Mouse (Mus musculus) stomach, embryonic 16.5 days (tissue): ENCODE measurements around the gene Ppp1r13b. TPM values are rescaled to one million over a fixed set of nuclear protein-coding genes. Genes with fewer than 3 reads are reported as not detected.

Experiments used
- ATAC-seq: fragments of 200-750 bp; cut with Nextera tagmentation; 2 replicates; pipeline ENCODE4 v1.8.0; 2017; ENCODE audit warnings: moderate number of reproducible peaks, moderate TSS enrichment; ENCODE audit not compliant: insufficient read depth, low FRiP score
- H3K27ac ChIP-seq: fragments of 300-500 bp; sonication (generic); 2 replicates; pipeline ENCODE4 v1.5.1; 2014; ENCODE audit warnings: low read length
- H3K27me3 ChIP-seq: fragments of 300-500 bp; sonication (generic); 2 replicates; pipeline ENCODE4 v1.6.1; 2014; ENCODE audit warnings: low read length, control low read depth, mixed read lengths; ENCODE audit not compliant: control insufficient read depth, insufficient read depth
- H3K36me3 ChIP-seq: fragments of 300-500 bp; sonication (generic); 2 replicates; pipeline ENCODE4 v1.6.1; 2014; ENCODE audit warnings: low read length; ENCODE audit not compliant: control insufficient read depth, insufficient read depth
- H3K4me1 ChIP-seq: fragments of 300-500 bp; sonication (generic); 2 replicates; pipeline ENCODE4 v1.6.1; 2014; ENCODE audit warnings: low read length, control low read depth, mixed read lengths; ENCODE audit not compliant: control insufficient read depth, insufficient read depth
- H3K4me2 ChIP-seq: fragments of 300-500 bp; sonication (generic); 2 replicates; pipeline ENCODE4 v1.6.1; 2014; ENCODE audit warnings: low read depth, low read length, mixed read lengths
- H3K4me3 ChIP-seq: fragments of 300-500 bp; sonication (generic); replicated peaks from 2 replicates; pipeline ENCODE4 v1.5.1; 2014; ENCODE audit warnings: mild to moderate bottlenecking, low read length
- H3K9ac ChIP-seq: fragments of 300-500 bp; sonication (generic); 2 replicates; pipeline ENCODE4 v1.6.1; 2014; ENCODE audit warnings: low read length
- H3K9me3 ChIP-seq: fragments of 300-500 bp; sonication (generic); replicated peaks from 2 replicates; pipeline ENCODE4 v1.6.1; 2016; ENCODE audit warnings: low read length, control low read depth; ENCODE audit not compliant: control insufficient read depth
- WGBS: fragments of 180-500 bp; shearing (Covaris S2); extraction: QIAGEN DNeasy Blood & Tissue Kit; methylation state at CpG from one replicate; pipeline ENCODE4 v1.1.7; 2014; 5-methylcytosine and 5-hydroxymethylcytosine counted together
- polyA plus RNA-seq: library from polyadenylated mRNA; unstranded; fragments of >200 nt; fragmentation: Nextera tagmentation; extraction: Ambion mirVana; gene quantifications from 2 replicates; pipeline ENCODE4 v1.2.1, GENCODE M21; 2015

The Ppp1r13b gene
- polyA plus RNA-seq, 1 experiment from 2014 or later, result 8.3 TPM

- no peaks in the 10 kb centered on the region for H3K36me3 ChIP-seq
- 46% methylated on average over 13 of the region's 13 CpGs for WGBS
- H3K27ac ChIP-seq, result peak overlapping the region; percentile 69
- peak overlapping the region; percentile 65 for H3K4me2 ChIP-seq
- no peak for ATAC-seq
- H3K27me3 ChIP-seq, result no peaks in the 10 kb centered on the region
- H3K9me3 ChIP-seq, result no peaks in the 10 kb centered on the region
- H3K4me1 ChIP-seq, result peaks cover 56% of the 10 kb centered on the region
- H3K9ac ChIP-seq, result peak overlapping the region; percentile 32
- peak overlapping the region; percentile 18 for H3K4me3 ChIP-seq
Measured at GRCm38 (mm10) chr12:111816528-111816927, 91.4 kb downstream of the Ppp1r13b start.

- 23% methylated on average over 19 of the region's 19 CpGs for WGBS
Measured at GRCm38 (mm10) chr12:111814769-111815762, 92.8 kb downstream of the Ppp1r13b start.

GRCm38 (mm10) chr12:111813766-111814617, 93.9 kb downstream of the Ppp1r13b start, which contains the start of the genes Xrcc3 and Zfyve21:
Gene Xrcc3, minus strand, starts transcription at chr12:111813873.
Gene Zfyve21, plus strand, starts transcription at chr12:111814170.
- no peaks in the 10 kb centered on the region for H3K36me3 ChIP-seq
- no peaks in the 10 kb centered on the region for H3K9me3 ChIP-seq
- peak within 1 kb of the TSS; percentile 90 for H3K9ac ChIP-seq
- H3K4me3 ChIP-seq, result peak within 1 kb of the TSS; percentile 86
- no peaks in the 10 kb centered on the region for H3K27me3 ChIP-seq
- ATAC-seq, result peak; percentile 97
- under 1% methylated on average over 87 of the region's 87 CpGs for WGBS
- H3K4me1 ChIP-seq, result peaks cover 60% of the 10 kb centered on the region
- peak within 1 kb of the TSS; percentile 81 for H3K4me2 ChIP-seq
- peak within 1 kb of the TSS; percentile 96 for H3K27ac ChIP-seq

More at GRCm38 (mm10) chr12:111814769-111815762, 92.8 kb downstream of the Ppp1r13b start:
- H3K4me2 ChIP-seq, result peak overlapping the region; percentile 65
- peak overlapping the region; percentile 90 for H3K9ac ChIP-seq
- H3K9me3 ChIP-seq, result no peaks in the 10 kb centered on the region
- peak overlapping the region; percentile 86 for H3K4me3 ChIP-seq
- peak overlapping the region; percentile 96 for H3K27ac ChIP-seq
- no peaks in the 10 kb centered on the region for H3K36me3 ChIP-seq
- no peak for ATAC-seq
- H3K27me3 ChIP-seq, result no peaks in the 10 kb centered on the region
- peaks cover 58% of the 10 kb centered on the region for H3K4me1 ChIP-seq

GRCm38 (mm10) chr12:111813111-111813765, 94.7 kb downstream of the Ppp1r13b start:
- 4% methylated on average over 27 of the region's 27 CpGs for WGBS
- Histone ChIP-seq H3K27me3 (no peaks in the 10 kb centered on the region), H3K27ac (peak overlapping the region; percentile 41), H3K4me1 (peaks cover 54% of the 10 kb centered on the region), H3K4me2 (peak overlapping the region; percentile 81), H3K9ac (peak overlapping the region; percentile 69), H3K4me3 (peak overlapping the region; percentile 74), H3K9me3 (no peaks in the 10 kb centered on the region), H3K36me3 (no peaks in the 10 kb centered on the region; the same call in 1 of the 2 replicates)
- no peak for ATAC-seq

GRCm38 (mm10) chr12:111812611-111813010, 95.3 kb downstream of the Ppp1r13b start:
- Histone ChIP-seq H3K9ac (peak overlapping the region; percentile 69), H3K9me3 (no peaks in the 10 kb centered on the region), H3K4me3 (peak overlapping the region; percentile 74), H3K4me1 (peaks cover 49% of the 10 kb centered on the region), H3K27me3 (no peaks in the 10 kb centered on the region), H3K36me3 (peaks cover 4% of the 10 kb centered on the region; the same call in 1 of the 2 replicates), H3K27ac (no peak overlapping the region), H3K4me2 (peak overlapping the region; percentile 81)
- ATAC-seq, result no peak
- WGBS, result 62% methylated on average over 12 of the region's 12 CpGs

- H3K27ac ChIP-seq, result no peak overlapping the region
- no peaks in the 10 kb centered on the region for H3K27me3 ChIP-seq
- no peak overlapping the region for H3K4me3 ChIP-seq
- ATAC-seq, result no peak
- no peak overlapping the region for H3K4me2 ChIP-seq
- H3K9me3 ChIP-seq, result no peaks in the 10 kb centered on the region
- H3K36me3 ChIP-seq, result peaks cover 7% of the 10 kb centered on the region; the same call in 1 of the 2 replicates
- WGBS, result 88% methylated on average over 13 of the region's 13 CpGs
- H3K9ac ChIP-seq, result no peak overlapping the region
- H3K4me1 ChIP-seq, result peaks cover 46% of the 10 kb centered on the region
Measured at GRCm38 (mm10) chr12:111812075-111812474, 95.8 kb downstream of the Ppp1r13b start.

- peak overlapping the region; percentile 49; the same call in 1 of the 2 replicates for H3K9ac ChIP-seq
- ATAC-seq, result peak; percentile 57
- H3K4me3 ChIP-seq, result no peak overlapping the region
- 2% methylated on average over 9 of the region's 9 CpGs for WGBS
- 0 out of 2 replicates have a peak overlapping the region, but pooled peaks have one; percentile 10 for H3K4me2 ChIP-seq
- peak overlapping the region; percentile 70 for H3K27ac ChIP-seq
- no peaks in the 10 kb centered on the region for H3K27me3 ChIP-seq
- peaks cover 12% of the 10 kb centered on the region; the same call in 1 of the 2 replicates for H3K36me3 ChIP-seq
- peaks cover 24% of the 10 kb centered on the region for H3K4me1 ChIP-seq
- H3K9me3 ChIP-seq, result no peaks in the 10 kb centered on the region
Measured at GRCm38 (mm10) chr12:111809762-111810161, 98.1 kb downstream of the Ppp1r13b start.

- no peak overlapping the region for H3K4me3 ChIP-seq
- WGBS, result 86% methylated on average over 6 of the region's 6 CpGs
- no peak overlapping the region for H3K27ac ChIP-seq
- H3K4me1 ChIP-seq, result peaks cover 24% of the 10 kb centered on the region
- peaks cover 12% of the 10 kb centered on the region; the same call in 1 of the 2 replicates for H3K36me3 ChIP-seq
- H3K27me3 ChIP-seq, result no peaks in the 10 kb centered on the region
- H3K4me2 ChIP-seq, result no peak overlapping the region
- ATAC-seq, result no peak
- H3K9me3 ChIP-seq, result no peaks in the 10 kb centered on the region
- H3K9ac ChIP-seq, result no peak overlapping the region
Measured at GRCm38 (mm10) chr12:111808775-111809174, 99.1 kb downstream of the Ppp1r13b start.
